Mouse (Mus musculus) intestine, embryonic 15.5 days (tissue): ENCODE data around the gene Hsph1. TPM values are rescaled to one million over a fixed set of nuclear protein-coding genes. Genes with fewer than 3 reads are reported as not detected.

Experiments used
- ATAC-seq: fragments of 200-750 bp; cut with Nextera tagmentation; 2 replicates; pipeline ENCODE4 v1.8.0; 2017; ENCODE audit warnings: moderate TSS enrichment, moderate library complexity
- H3K27ac ChIP-seq: fragments of 300-500 bp; sonication (generic); 2 replicates; pipeline ENCODE4 v1.5.1; 2015; ENCODE audit warnings: mild to moderate bottlenecking, inconsistent platforms
- H3K27me3 ChIP-seq: fragments of 300-500 bp; sonication (generic); replicated peaks from 2 replicates; pipeline ENCODE4 v1.6.1; 2015; ENCODE audit warnings: inconsistent platforms
- H3K36me3 ChIP-seq: fragments of 300-500 bp; sonication (generic); 2 replicates; pipeline ENCODE4 v1.6.1; 2015; ENCODE audit warnings: inconsistent platforms
- H3K4me1 ChIP-seq: fragments of 300-500 bp; sonication (generic); replicated peaks from 2 replicates; pipeline ENCODE4 v1.6.1; 2015; ENCODE audit warnings: inconsistent platforms
- H3K4me2 ChIP-seq: fragments of 300-500 bp; sonication (generic); replicated peaks from 2 replicates; pipeline ENCODE4 v1.6.1; 2015; ENCODE audit warnings: mild to moderate bottlenecking, inconsistent platforms
- H3K4me3 ChIP-seq: fragments of 300-500 bp; sonication (generic); replicated peaks from 2 replicates; pipeline ENCODE4 v1.5.1; 2015; ENCODE audit warnings: inconsistent platforms
- H3K9ac ChIP-seq: fragments of 300-500 bp; sonication (generic); 2 replicates; pipeline ENCODE4 v1.6.1; 2015; ENCODE audit warnings: inconsistent platforms
- H3K9me3 ChIP-seq: fragments of 300-500 bp; sonication (generic); 2 replicates; pipeline ENCODE4 v1.6.1; 2016; ENCODE audit warnings: inconsistent platforms
- WGBS: fragments of 180-500 bp; shearing (Covaris S2); methylation state at CpG from one replicate; pipeline ENCODE4 v1.1.7; 2015; 5-methylcytosine and 5-hydroxymethylcytosine counted together
- polyA plus RNA-seq: library from polyadenylated mRNA; unstranded; fragments of >200 nt; fragmentation: Nextera tagmentation; extraction: Ambion mirVana; gene quantifications from 2 replicates; pipeline ENCODE4 v1.2.1, GENCODE M21; 2015

Gene Hsph1
- polyA plus RNA-seq, 1 experiment from 2014 or later = 56.8 TPM

DNA sequence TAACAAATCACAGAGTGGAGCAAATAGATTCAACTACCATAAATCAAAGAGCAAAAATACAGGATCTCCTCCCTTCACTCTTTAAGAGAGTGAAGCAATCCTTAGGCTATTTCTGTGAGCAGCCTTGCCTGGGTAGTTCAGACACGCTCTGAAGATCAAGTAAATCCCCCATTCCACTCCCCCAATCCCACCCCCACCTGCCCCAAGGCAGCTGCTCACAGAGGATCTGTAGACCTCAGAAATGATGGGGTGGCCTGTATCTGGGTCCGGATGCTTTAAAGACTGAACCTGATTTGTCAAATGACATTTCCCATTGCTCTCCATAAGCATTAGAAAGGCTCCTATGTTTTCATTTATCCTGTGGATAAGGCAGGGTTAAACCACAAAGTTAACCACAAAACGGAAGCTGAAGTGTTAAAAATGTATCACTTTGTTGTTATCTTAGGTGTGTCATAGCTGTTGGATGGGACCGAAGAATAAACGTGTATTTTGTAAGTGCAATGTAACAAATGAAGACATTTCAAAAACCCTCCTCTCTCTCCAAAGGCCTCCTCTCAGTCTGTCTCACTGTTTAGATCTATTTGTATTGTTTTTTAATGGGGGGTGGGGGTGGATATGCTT, 53.4 kb downstream of the Hsph1 start:
- no peaks in the 10 kb centered on the region for H3K9me3 ChIP-seq
- no peak overlapping the region for H3K4me2 ChIP-seq
- WGBS = 48% methylated on average over 5 of the region's 5 CpGs
- no peak overlapping the region for H3K4me3 ChIP-seq
- ATAC-seq = no peak
- H3K4me1 ChIP-seq = 0 out of 2 replicates have a peak, but pooled peaks cover 6% of the 10 kb centered on the region
- no peak overlapping the region for H3K27ac ChIP-seq
- H3K36me3 ChIP-seq = no peaks in the 10 kb centered on the region
- no peaks in the 10 kb centered on the region for H3K27me3 ChIP-seq
- H3K9ac ChIP-seq = no peak overlapping the region

- H3K4me2 ChIP-seq = no peak overlapping the region
- WGBS = 36% methylated on average over 10 of the region's 10 CpGs
- no peaks in the 10 kb centered on the region for H3K4me1 ChIP-seq
- H3K27ac ChIP-seq = no peak overlapping the region
- no peak overlapping the region for H3K9ac ChIP-seq
- H3K27me3 ChIP-seq = no peaks in the 10 kb centered on the region
- H3K4me3 ChIP-seq = no peak overlapping the region
- H3K9me3 ChIP-seq = no peaks in the 10 kb centered on the region
- H3K36me3 ChIP-seq = no peaks in the 10 kb centered on the region
- no peak for ATAC-seq
These were observed 58.7 kb downstream of the Hsph1 start for GRCm38 (mm10) chr5:149577449-149577848.

DNA sequence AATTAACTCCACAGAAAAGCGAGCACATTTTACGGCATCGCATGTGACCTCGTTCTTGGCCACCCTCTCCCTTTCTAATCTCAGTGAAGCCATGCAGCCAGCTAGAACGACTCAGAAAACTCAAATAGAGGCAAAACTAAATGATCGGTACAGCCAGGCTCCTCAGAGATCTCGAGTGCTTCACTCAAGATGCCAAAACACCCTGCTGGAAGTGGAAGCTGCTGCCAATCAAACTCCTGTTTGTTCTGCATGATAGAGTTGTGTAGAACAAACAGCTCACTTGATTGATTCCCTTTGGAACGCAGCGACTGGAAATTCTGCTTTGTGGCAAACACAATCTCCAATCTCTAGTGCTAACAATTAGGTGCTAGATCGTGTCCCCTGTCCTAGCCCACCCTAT, 59.2 kb downstream of the Hsph1 start:
- no peak overlapping the region for H3K9ac ChIP-seq
- no peaks in the 10 kb centered on the region for H3K9me3 ChIP-seq
- H3K27me3 ChIP-seq = no peaks in the 10 kb centered on the region
- 49% methylated on average over 10 of the region's 10 CpGs for WGBS
- no peak overlapping the region for H3K4me2 ChIP-seq
- H3K4me3 ChIP-seq = no peak overlapping the region
- H3K27ac ChIP-seq = no peak overlapping the region
- no peak for ATAC-seq
- no peaks in the 10 kb centered on the region for H3K36me3 ChIP-seq
- H3K4me1 ChIP-seq = no peaks in the 10 kb centered on the region

DNA sequence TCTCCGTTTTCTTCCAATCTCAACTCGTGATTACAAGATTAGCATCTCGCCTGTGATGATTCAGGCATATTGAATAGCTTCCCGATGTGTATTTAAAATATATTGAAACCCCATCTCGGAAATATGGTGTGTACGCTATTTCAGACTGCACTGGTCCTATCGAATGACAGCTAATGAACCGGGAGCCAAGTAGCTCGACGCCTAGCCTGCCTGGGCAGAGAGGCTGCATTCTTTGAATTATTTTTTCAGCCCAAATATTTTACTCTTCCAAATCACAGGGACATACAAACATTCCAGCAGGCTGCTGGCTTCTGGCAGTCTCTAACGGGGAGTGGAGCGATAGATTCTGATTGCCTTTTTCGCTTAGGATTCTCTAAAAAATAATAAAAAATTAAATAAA, 67.2 kb downstream of the Hsph1 start:
- no peaks in the 10 kb centered on the region for H3K9me3 ChIP-seq
- no peak overlapping the region for H3K4me2 ChIP-seq
- no peaks in the 10 kb centered on the region for H3K36me3 ChIP-seq
- ATAC-seq = no peak
- no peaks in the 10 kb centered on the region for H3K27me3 ChIP-seq
- H3K4me1 ChIP-seq = peaks cover 2% of the 10 kb centered on the region; the same call in 1 of the 2 replicates
- 67% methylated on average over 13 of the region's 13 CpGs for WGBS
- H3K9ac ChIP-seq = no peak overlapping the region
- no peak overlapping the region for H3K4me3 ChIP-seq
- no peak overlapping the region for H3K27ac ChIP-seq

DNA sequence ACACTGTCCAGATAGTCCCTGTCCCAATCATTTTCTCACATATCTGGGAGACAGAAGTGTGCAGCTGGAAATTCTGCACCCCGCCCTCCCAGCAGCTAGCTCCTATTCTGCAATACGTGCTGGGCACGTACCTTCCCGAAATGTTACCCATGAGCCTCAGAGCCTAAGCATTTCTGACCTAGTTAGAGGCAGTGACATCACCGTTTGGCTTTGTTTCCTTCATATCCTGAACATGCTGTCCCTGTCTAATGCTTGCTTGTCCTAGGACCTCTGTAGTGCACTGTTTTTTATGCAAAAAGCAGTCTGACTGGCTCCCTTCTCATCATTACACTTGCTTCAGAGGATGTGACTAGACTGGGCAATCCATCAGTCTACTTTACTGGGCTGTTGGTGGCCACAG, 69.2 kb downstream of the Hsph1 start:
- H3K27ac ChIP-seq = no peak overlapping the region
- no peak for ATAC-seq
- no peak overlapping the region for H3K9ac ChIP-seq
- no peaks in the 10 kb centered on the region for H3K36me3 ChIP-seq
- H3K4me1 ChIP-seq = peaks cover 2% of the 10 kb centered on the region; the same call in 1 of the 2 replicates
- 77% methylated on average over 5 of the region's 5 CpGs for WGBS
- no peaks in the 10 kb centered on the region for H3K9me3 ChIP-seq
- H3K27me3 ChIP-seq = no peaks in the 10 kb centered on the region
- no peak overlapping the region for H3K4me2 ChIP-seq
- no peak overlapping the region for H3K4me3 ChIP-seq

- H3K27me3 ChIP-seq = no peaks in the 10 kb centered on the region
- peaks cover 2% of the 10 kb centered on the region; the same call in 1 of the 2 replicates for H3K4me1 ChIP-seq
- WGBS = 66% methylated on average over 11 of the region's 11 CpGs
- H3K4me2 ChIP-seq = no peak overlapping the region
- no peaks in the 10 kb centered on the region for H3K36me3 ChIP-seq
- H3K27ac ChIP-seq = no peak overlapping the region
- H3K9me3 ChIP-seq = no peaks in the 10 kb centered on the region
- no peak for ATAC-seq
- no peak overlapping the region for H3K4me3 ChIP-seq
- H3K9ac ChIP-seq = no peak overlapping the region
These were observed 70.2 kb downstream of the Hsph1 start for GRCm38 (mm10) chr5:149566026-149566425.

Other genes with a start within 250 kb of the Hsph1 start
- 2.2 and 2.4 TPM in 2 replicates for gene Medag, start 224.6 kb downstream of the Hsph1 start, polyA plus RNA-seq
- 0.11 and 0.36 TPM in 2 replicates for gene Tex26, start 196.7 kb downstream of the Hsph1 start, polyA plus RNA-seq
- not detected in 2 replicates for gene Wdr95, start 107.7 kb downstream of the Hsph1 start, polyA plus RNA-seq
- 11.2 and 12.3 TPM in 2 replicates for gene B3glct, start 41.9 kb upstream of the Hsph1 start, polyA plus RNA-seq